Comparison of ENCODE assay signal across 8 mouse cellular contexts in the genomic region with DNA sequence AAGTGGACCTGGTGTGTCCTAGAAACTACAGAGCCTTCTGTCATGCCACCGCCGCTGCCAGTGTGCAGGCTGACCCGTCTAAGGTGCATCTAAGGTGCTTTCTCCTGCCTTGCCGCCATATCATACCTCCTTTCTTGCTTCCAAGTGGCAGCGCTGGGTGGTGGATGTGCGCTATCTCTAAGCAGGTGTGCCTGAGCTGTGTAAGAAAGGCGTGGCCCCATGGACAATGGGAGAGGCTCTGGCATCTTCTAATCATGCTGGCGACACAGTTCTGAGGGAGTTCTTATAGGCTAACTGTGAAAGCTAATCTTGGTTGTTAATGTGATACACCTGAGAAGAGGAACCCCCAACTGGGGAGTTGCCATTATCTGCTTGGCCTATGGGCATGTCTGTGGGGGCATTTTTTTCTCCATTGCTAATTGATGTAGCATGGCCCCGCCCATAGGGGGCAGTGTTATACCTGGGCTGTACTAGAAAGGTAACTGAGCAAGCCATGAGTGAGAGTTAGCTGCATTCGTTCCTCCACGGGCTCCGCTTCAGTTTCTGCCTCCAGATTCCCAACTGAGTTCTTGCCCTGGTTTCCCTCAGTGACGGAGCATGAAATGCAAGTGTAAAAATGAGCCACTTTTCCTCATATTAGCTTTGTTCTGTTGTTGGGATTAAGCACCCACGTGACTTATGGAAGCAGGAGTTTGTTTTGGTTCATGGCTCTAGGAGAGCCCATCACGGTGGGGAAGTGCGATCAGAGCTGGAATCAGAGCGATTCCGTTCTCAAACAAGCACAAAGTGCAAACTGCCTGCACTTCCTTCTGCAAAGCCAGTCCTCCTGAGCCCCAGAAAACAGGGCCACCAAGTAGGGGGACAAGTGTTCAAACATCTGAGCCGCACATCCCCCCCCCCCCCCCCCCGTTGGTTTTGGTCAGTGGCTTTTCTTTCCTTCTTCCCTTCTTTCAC. TPM values are rescaled to one million over a fixed set of nuclear protein-coding genes. Genes with fewer than 3 reads are reported as not detected.
DNase-seq lines count a peak whose midpoint lies in the region; ATAC-seq lines count a peak whose summit lies in the region.

No protein-coding gene starts in this region.

- WGBS in heart, embryonic 10.5 days = 49% methylated on average over 20 of the region's 20 CpGs
- WGBS in heart, embryonic 12.5 days = 49% methylated on average over 20 of the region's 20 CpGs

- H3K9ac ChIP-seq in heart, embryonic 12.5 days = no peak overlapping the region

- H3K4me2 ChIP-seq in heart, embryonic 12.5 days = peak overlapping the region; percentile 43

- peak overlapping the region; percentile 13; the same call in 1 of the 2 replicates for H3K4me3 ChIP-seq in heart, embryonic 10.5 days
- peak overlapping the region; percentile 15 for H3K4me3 ChIP-seq in heart, embryonic 12.5 days

- no peak for ATAC-seq in heart, embryonic 12.5 days (ENCODE audit: insufficient number of reproducible peaks, low FRiP score)
- ATAC-seq in megakaryocyte progenitor cell, adult 5-6 weeks (replicated peaks; ENCODE audit: poor library complexity) = peak; percentile 82

- intact Hi-C loops in left cerebral cortex, postnatal 36 days (cut with DNase I) = loop anchor here (5.0 kb wide), 1 partner anchor 281 kb away; no protein-coding TSS in a partner anchor

- no peak overlapping the region for H3K27ac ChIP-seq in heart, embryonic 10.5 days
- no peak overlapping the region for H3K27ac ChIP-seq in heart, embryonic 12.5 days (ENCODE audit: poor library complexity, severe bottlenecking)

- H3K36me3 ChIP-seq in heart, embryonic 10.5 days = no peaks in the 10 kb centered on the region
- H3K36me3 ChIP-seq in heart, embryonic 12.5 days = no peaks in the 10 kb centered on the region

- no peaks in the 10 kb centered on the region for H3K27me3 ChIP-seq in heart, embryonic 10.5 days (ENCODE audit: insufficient read depth, poor library complexity, severe bottlenecking)
- 0 out of 2 replicates have a peak, but pooled peaks cover 5% of the 10 kb centered on the region for H3K27me3 ChIP-seq in heart, embryonic 12.5 days (replicated peaks)

- no peak for DNase-seq in heart, embryonic 10.5 days (ENCODE audit: low spot score)
- DNase-seq in heart, adult 9 months (ENCODE audit: low spot score in 2 of 2) = no peak
- peak; percentile 53 to 62 for DNase-seq in adrenal gland, postnatal 36 days
- DNase-seq in kidney, postnatal 10 days = peak; percentile 28
- DNase-seq in layer of hippocampus, postnatal 36 days = no peak
- DNase-seq in left cerebral cortex, postnatal 36 days (ENCODE audit: low spot score in 2 of 2) = no peak

- H3K9me3 ChIP-seq in heart, embryonic 10.5 days = no peaks in the 10 kb centered on the region
- H3K9me3 ChIP-seq in heart, embryonic 12.5 days (replicated peaks) = no peaks in the 10 kb centered on the region

- 0 out of 2 replicates have a peak, but pooled peaks cover 10% of the 10 kb centered on the region for H3K4me1 ChIP-seq in heart, embryonic 10.5 days
- H3K4me1 ChIP-seq in heart, embryonic 12.5 days (replicated peaks) = no peaks in the 10 kb centered on the region; the same call in 1 of the 2 replicates

RNA-seq across cellular contexts. Expression of a gene that starts 31.2 kb away (rescaled TPM):
- 3.1 and 3.9 TPM in 2 replicates for polyA plus RNA-seq in heart, embryonic 10.5 days (2016; fragmentation: Nextera tagmentation; extraction: Ambion mirVana)
- total RNA-seq in adrenal gland, postnatal 36 days (2021) = 10 to 100 TPM in 1 of 2 experiments, 1 to 10 TPM in 1; 9.0 to 13.3 TPM
- 2.6 and 2.9 TPM in 2 replicates for polyA plus RNA-seq in heart, embryonic 12.5 days (2016; fragmentation: Nextera tagmentation; extraction: Ambion mirVana)
- 10.9 and 14.0 TPM in 2 replicates for total RNA-seq in megakaryocyte progenitor cell, adult 5-6 weeks (2015)
- 3.7 and 4.3 TPM in 2 replicates for total RNA-seq in megakaryocyte progenitor cell, adult 5-6 weeks (2017)
- 1 to 10 TPM; 8.6 to 8.8 TPM for total RNA-seq in layer of hippocampus, postnatal 36 days (2021)
- total RNA-seq in left cerebral cortex, postnatal 36 days (2021) = 10 to 100 TPM; 10.7 to 11.7 TPM

Comparison
In these comparisons a context has a peak if more than half of its experiments do, and no peak if none do; other contexts are left out.
1. DNase-seq: peak in adrenal gland, postnatal 36 days (2 of 2) and kidney, postnatal 10 days (single experiment); none in heart, embryonic 10.5 days (single experiment), heart, adult 9 months (0 of 2), layer of hippocampus, postnatal 36 days (0 of 2) and left cerebral cortex, postnatal 36 days (0 of 2).